Mouse (Mus musculus): Measurements from ENCODE around the gene E2f4.

- TF ChIP-seq CTCF (IDR thresholded peaks at IDR 0.05; ENCODE audit: extremely low read depth, insufficient read depth, low read length), result no peak
- no peak for TF ChIP-seq POLR2A (IDR thresholded peaks at IDR 0.05; ENCODE audit: extremely low read depth, insufficient read depth, low read length)
These were observed 11.9 kb upstream of the E2f4 start for GRCm38 (mm10) chr8:105285514-105285913.
